Mouse (Mus musculus) thymus, adult 2 months (tissue): ENCODE data around the gene Fkbp1b.
A peak's percentile ranks its signal among the peaks of the same experiment; 100 is the strongest.

Source experiments
- CTCF ChIP-seq: fragments of 200-500 bp; IDR thresholded peaks from 2 replicates; pipeline ENCODE4 v1.5.1; 2012; ENCODE audit warnings: mild to moderate bottlenecking, control low read depth, low read length, moderate library complexity, borderline replicate concordance; ENCODE audit not compliant: control insufficient read depth, poor library complexity, insufficient read depth; ENCODE audit errors: extremely low read depth
- POLR2A ChIP-seq: fragments of 200-500 bp; IDR thresholded peaks from 2 replicates; pipeline ENCODE4 v1.6.1; 2012; ENCODE audit warnings: mild to moderate bottlenecking, low read length, control low read depth, moderate library complexity; ENCODE audit not compliant: control insufficient read depth, poor library complexity, insufficient read depth; ENCODE audit errors: extremely low read depth

DNA sequence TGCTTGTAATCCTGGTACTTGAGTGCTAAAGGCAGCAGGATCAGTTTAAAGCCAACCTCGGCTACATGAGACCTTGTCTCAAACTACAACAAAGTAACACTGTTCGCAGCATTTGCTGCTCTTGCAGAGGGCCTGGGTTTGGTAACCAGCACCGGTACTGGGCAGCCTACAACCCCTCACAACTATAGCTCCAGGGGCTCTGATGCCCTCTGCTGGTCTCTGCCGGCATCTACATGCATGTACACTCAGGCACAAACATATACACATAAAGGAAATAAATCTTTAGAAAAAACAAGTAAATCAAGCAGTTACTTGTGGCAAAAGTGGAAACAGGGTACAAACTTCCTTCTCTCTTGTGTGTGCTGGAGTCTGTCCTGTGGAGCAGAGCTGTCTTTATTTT lies 21.3 kb upstream of the Fkbp1b start:
- TF ChIP-seq POLR2A (no peak), CTCF (0 out of 2 replicates have a peak, but pooled peaks have one; percentile 39)
